In the genomic region with DNA sequence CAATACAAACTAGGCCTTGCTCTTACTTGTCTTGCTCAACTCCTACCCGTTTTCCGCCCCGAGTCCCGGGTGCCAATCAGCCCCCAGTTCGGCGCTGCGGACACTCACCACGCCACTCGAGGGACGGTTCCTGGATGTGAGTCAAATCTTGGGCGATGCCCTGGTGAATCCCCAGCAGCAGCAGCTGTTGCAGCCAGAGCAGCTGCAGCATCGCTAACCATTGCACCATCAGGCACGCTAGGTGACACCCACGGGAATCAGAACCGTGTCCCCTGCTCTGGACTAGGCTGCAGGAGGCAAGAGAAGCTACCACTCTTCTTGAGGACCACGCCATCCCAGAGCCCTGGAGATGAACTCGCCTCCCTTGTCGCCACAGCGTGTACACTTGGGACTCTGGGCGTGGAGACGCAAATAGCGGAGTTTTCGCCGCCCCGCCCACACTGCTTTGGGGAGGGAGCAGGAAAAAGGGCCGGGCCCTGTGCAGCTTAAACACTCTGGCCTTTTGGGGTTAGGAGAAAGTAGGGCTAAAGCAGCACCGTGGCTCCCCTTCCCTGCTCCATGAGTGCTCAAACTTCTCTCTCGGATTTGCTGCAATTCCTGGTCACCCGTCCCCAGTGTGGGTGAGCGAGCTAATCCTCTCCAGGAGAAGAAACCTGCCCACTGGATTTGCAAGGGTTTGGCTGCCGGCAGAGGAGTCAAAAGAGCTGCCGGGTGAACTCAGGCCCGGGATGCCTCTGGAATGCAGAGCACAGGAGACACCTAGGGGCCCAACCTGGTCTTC, we compare ENCODE assay signal across 9 mouse cellular contexts. TPM values are rescaled to one million over a fixed set of nuclear protein-coding genes. Genes with fewer than 3 reads are reported as not detected.
DNase-seq lines count a peak whose midpoint lies in the region; ATAC-seq lines count a peak whose summit lies in the region.
"Had no signal": no experiment of that assay in that cellular context is flagged by ENCODE, and none has a peak within 500 bp of the region (broad histone marks: within the 10 kb centered on the region; RNA-seq: fewer than 3 reads in every experiment).

Gene Pla2r1 (minus strand): TSS at position 407 of the 781 bp plus-strand sequence.

- H3K4me1 ChIP-seq in lung, embryonic 16.5 days (replicated peaks; ENCODE audit: control insufficient read depth, insufficient read depth, low read length), result peaks cover 7% of the 10 kb centered on the region; the same call in 1 of the 2 replicates

- peak within 1 kb of the TSS; percentile 59 for H3K4me3 ChIP-seq in lung, embryonic 16.5 days (ENCODE audit: low read length)

- peak within 1 kb of the TSS; percentile 8; the same call in 1 of the 2 replicates for H3K27ac ChIP-seq in lung, embryonic 16.5 days (ENCODE audit: low read length)

- H3K36me3 ChIP-seq in lung, embryonic 16.5 days (ENCODE audit: control insufficient read depth, insufficient read depth, low read length), result no peaks in the 10 kb centered on the region

- peak within 1 kb of the TSS; percentile 70 for H3K9ac ChIP-seq in lung, embryonic 16.5 days (ENCODE audit: low read length)

- WGBS in lung, embryonic 16.5 days, result 3% methylated on average over 33 of the region's 33 CpGs

- peak within 1 kb of the TSS; percentile 97 for H3K4me2 ChIP-seq in lung, embryonic 16.5 days (ENCODE audit: low read depth, low read length)

- ATAC-seq in lung, embryonic 16.5 days (ENCODE audit: low read depth), result peak; percentile 89

- intact Hi-C loops in left cerebral cortex, postnatal 4 days (cut with DNase I), result no loop called here
- intact Hi-C loops in left cerebral cortex, postnatal 36 days (cut with DNase I), result no loop called here

- no peaks in the 10 kb centered on the region for H3K27me3 ChIP-seq in lung, embryonic 16.5 days (ENCODE audit: control insufficient read depth, insufficient read depth, low read depth, low read length)

- peak; percentile 41 for DNase-seq in left cerebral cortex, postnatal 4 days
- DNase-seq in left cerebral cortex, postnatal 36 days (ENCODE audit: low spot score in 2 of 2), result no peak
- DNase-seq in embryo, embryonic 11.5 days (ENCODE audit: low read depth, low spot score), result peak; percentile 31
- peak; percentile 46 to 59 for DNase-seq in heart, adult 9 months (ENCODE audit: low spot score in 2 of 2)
- DNase-seq in kidney, adult 8-10 months, result peak; percentile 36 to 59
- DNase-seq in ovary, postnatal 14 days (ENCODE audit: low spot score), result peak; percentile 46
- no peak for DNase-seq in layer of hippocampus, postnatal 25 days (ENCODE audit: extremely low spot score in 1 of 2, low spot score in 1 of 2)

- no peaks in the 10 kb centered on the region for H3K9me3 ChIP-seq in lung, embryonic 16.5 days (ENCODE audit: control insufficient read depth, low read length)

RNA-seq across cellular contexts. Expression of gene Pla2r1, which starts in this region (rescaled TPM):
- total RNA-seq in left cerebral cortex, postnatal 4 days (2021), result 1 to 10 TPM in 1 of 2 experiments, under 1 TPM in 1; 0.34 to 1.0 TPM
- under 1 TPM; 0.45 to 0.62 TPM for total RNA-seq in left cerebral cortex, postnatal 36 days (2021)
- 4.2 and 4.3 TPM in 2 replicates for polyA plus RNA-seq in lung, embryonic 16.5 days (2015; fragmentation: Nextera tagmentation; extraction: Ambion mirVana)
- total RNA-seq in layer of hippocampus, postnatal 25 days (2021), result under 1 TPM; 0.16 to 0.25 TPM
- total RNA-seq: MEL had no signal

Comparison
In these comparisons a context has a peak if more than half of its experiments do, and no peak if none do; other contexts are left out.
1. DNase-seq: peak in left cerebral cortex, postnatal 4 days (single experiment), embryo, embryonic 11.5 days (single experiment), heart, adult 9 months (2 of 2), kidney, adult 8-10 months (2 of 2) and ovary, postnatal 14 days (single experiment); none in left cerebral cortex, postnatal 36 days (0 of 2) and layer of hippocampus, postnatal 25 days (0 of 2).